17 mouse cellular contexts compared by ENCODE assay signal in genomic region chr5:103719851-103720250, GRCm38 (mm10). TPM values are rescaled to one million over a fixed set of nuclear protein-coding genes. Genes with fewer than 3 reads are reported as not detected.
DNase-seq lines count a peak whose midpoint lies in the region; ATAC-seq and TF ChIP-seq lines count a peak whose summit lies in the region.
"Had no signal": no experiment of that assay in that cellular context is flagged by ENCODE, and none has a peak within 500 bp of the region (broad histone marks: within the 10 kb centered on the region; RNA-seq: fewer than 3 reads in every experiment).

No protein-coding gene starts in this region.

- H3K9ac ChIP-seq in midbrain, embryonic 14.5 days (replicated peaks; ENCODE audit: low read length): no peak overlapping the region
- no peak overlapping the region for H3K9ac ChIP-seq in heart, embryonic 12.5 days
- H3K9ac ChIP-seq in hindbrain, postnatal 0 days (replicated peaks; ENCODE audit: low read length): no peak overlapping the region
- H3K9ac ChIP-seq: liver, embryonic 13.5 days; stomach, embryonic 15.5 days had no signal

- peak; percentile 36 for ATAC-seq in neutrophil, adult 5-6 weeks (ENCODE audit: extremely low read depth, insufficient number of reproducible peaks, low FRiP score, poor library complexity, severe bottlenecking)
- ATAC-seq in midbrain, embryonic 14.5 days (ENCODE audit: low FRiP score, low TSS enrichment): no peak
- no peak for ATAC-seq in heart, embryonic 12.5 days (ENCODE audit: insufficient number of reproducible peaks, low FRiP score)
- no peak for ATAC-seq in hindbrain, postnatal 0 days
- ATAC-seq: Patski had no signal

- no peak for TF ChIP-seq CTCF in spleen, adult 2 months (IDR thresholded peaks at IDR 0.05; ENCODE audit: extremely low read depth, insufficient read depth, insufficient read length, insufficient replicate concordance)
- no peak for TF ChIP-seq CTCF in bone marrow, adult 2 months (IDR thresholded peaks at IDR 0.05; ENCODE audit: control insufficient read depth, insufficient read depth, low read length)
- no peak for TF ChIP-seq CTCF in hindbrain, postnatal 0 days (IDR thresholded peaks at IDR 0.05; ENCODE audit: low read depth)

- 0 out of 2 replicates have a peak, but pooled peaks cover 2% of the 10 kb centered on the region for H3K36me3 ChIP-seq in spleen, adult 2 months (ENCODE audit: control insufficient read depth, insufficient read depth, low read length)
- H3K36me3 ChIP-seq in midbrain, embryonic 14.5 days (ENCODE audit: control insufficient read depth, insufficient read depth, low read length): no peaks in the 10 kb centered on the region
- H3K36me3 ChIP-seq in heart, embryonic 12.5 days: no peaks in the 10 kb centered on the region
- no peaks in the 10 kb centered on the region for H3K36me3 ChIP-seq in hindbrain, postnatal 0 days (ENCODE audit: insufficient read depth, low read length)
- H3K36me3 ChIP-seq: heart, embryonic 10.5 days; liver, embryonic 13.5 days; stomach, embryonic 15.5 days had no signal

- H3K4me2 ChIP-seq in midbrain, embryonic 14.5 days (ENCODE audit: low read length): no peak overlapping the region
- H3K4me2 ChIP-seq in heart, embryonic 12.5 days: no peak overlapping the region
- no peak overlapping the region for H3K4me2 ChIP-seq in hindbrain, postnatal 0 days (ENCODE audit: low read depth, low read length)
- H3K4me2 ChIP-seq: liver, embryonic 13.5 days; stomach, embryonic 15.5 days had no signal

- peak in 1 of 2 experiments; percentile 15 for DNase-seq in spleen, adult 2 months (ENCODE audit: low read depth in 1 of 2, low spot score in 2 of 2)
- no peak for DNase-seq in spleen, postnatal 4 days (ENCODE audit: low spot score in 2 of 2)
- no peak for DNase-seq in midbrain, embryonic 14.5 days
- DNase-seq in adrenal gland, postnatal 36 days: no peak
- no peak for DNase-seq in hindbrain, postnatal 0 days (ENCODE audit: low spot score)
- DNase-seq: cerebellum, adult 9-10 months; gastrocnemius, postnatal 14 days; heart, postnatal 36 days; kidney, adult 9 months; liver, embryonic 13.5 days had no signal

- H3K27ac ChIP-seq in spleen, adult 2 months (ENCODE audit: insufficient read depth, low read length): peak overlapping the region; percentile 30; the same call in 1 of the 2 replicates
- 0 out of 2 replicates have a peak overlapping the region, but pooled peaks have one; percentile 0 for H3K27ac ChIP-seq in bone marrow, adult 2 months (ENCODE audit: control insufficient read depth, insufficient read depth, low read depth, low read length, poor library complexity)
- no peak overlapping the region for H3K27ac ChIP-seq in midbrain, embryonic 14.5 days (replicated peaks; ENCODE audit: low read depth, low read length)
- no peak overlapping the region for H3K27ac ChIP-seq in heart, embryonic 12.5 days (ENCODE audit: poor library complexity, severe bottlenecking)
- no peak overlapping the region for H3K27ac ChIP-seq in hindbrain, postnatal 0 days
- H3K27ac ChIP-seq: heart, embryonic 10.5 days; liver, embryonic 13.5 days; stomach, embryonic 15.5 days had no signal

- peaks cover 10% of the 10 kb centered on the region for H3K4me1 ChIP-seq in spleen, adult 2 months (ENCODE audit: control insufficient read depth, insufficient read depth, insufficient read length)
- peaks cover 7% of the 10 kb centered on the region for H3K4me1 ChIP-seq in bone marrow, adult 2 months (ENCODE audit: control insufficient read depth, insufficient read depth, low read length)
- H3K4me1 ChIP-seq in midbrain, embryonic 14.5 days (ENCODE audit: control insufficient read depth, insufficient read depth, low read length): no peaks in the 10 kb centered on the region
- no peaks in the 10 kb centered on the region for H3K4me1 ChIP-seq in heart, embryonic 12.5 days (replicated peaks)
- H3K4me1 ChIP-seq in hindbrain, postnatal 0 days (ENCODE audit: insufficient read depth, low read length): no peaks in the 10 kb centered on the region
- H3K4me1 ChIP-seq: stomach, embryonic 15.5 days had no signal

- no peaks in the 10 kb centered on the region for H3K27me3 ChIP-seq in spleen, adult 2 months (ENCODE audit: control insufficient read depth, insufficient read depth, low read length)
- no peaks in the 10 kb centered on the region for H3K27me3 ChIP-seq in midbrain, embryonic 14.5 days (ENCODE audit: control insufficient read depth, insufficient read depth, low read length)
- no peaks in the 10 kb centered on the region; the same call in 1 of the 2 replicates for H3K27me3 ChIP-seq in heart, embryonic 12.5 days (replicated peaks)
- H3K27me3 ChIP-seq in hindbrain, postnatal 0 days (ENCODE audit: insufficient read depth, low read length): 0 out of 2 replicates have a peak, but pooled peaks cover 4% of the 10 kb centered on the region
- H3K27me3 ChIP-seq: Patski; stomach, embryonic 15.5 days had no signal

- 15% methylated on average over 3 of the region's 3 CpGs for WGBS in spleen, adult 2 months
- 17% methylated on average over 3 of the region's 3 CpGs for WGBS in bone marrow, adult 2 months
- WGBS in midbrain, embryonic 14.5 days: 59% methylated on average over 3 of the region's 3 CpGs
- WGBS in heart, embryonic 12.5 days: 41% methylated on average over 3 of the region's 3 CpGs
- WGBS in hindbrain, postnatal 0 days: 66% methylated on average over 3 of the region's 3 CpGs

- no peak overlapping the region for H3K4me3 ChIP-seq in spleen, adult 2 months (ENCODE audit: extremely low read depth, insufficient read depth, insufficient read length)
- no peak overlapping the region for H3K4me3 ChIP-seq in bone marrow, adult 2 months (replicated peaks; ENCODE audit: control insufficient read depth, low read depth, low read length)
- H3K4me3 ChIP-seq in midbrain, embryonic 14.5 days (replicated peaks; ENCODE audit: low read depth, low read length): no peak overlapping the region
- H3K4me3 ChIP-seq in heart, embryonic 12.5 days: no peak overlapping the region
- H3K4me3 ChIP-seq in hindbrain, postnatal 0 days (ENCODE audit: low read length): no peak overlapping the region
- H3K4me3 ChIP-seq: erythroblast, embryonic 14.5 days; heart, embryonic 10.5 days; liver, embryonic 13.5 days; stomach, embryonic 15.5 days had no signal

- no peak for TF ChIP-seq POLR2A in spleen, adult 2 months (IDR thresholded peaks at IDR 0.05; ENCODE audit: low read depth, low read length)
- no peak for TF ChIP-seq POLR2A in bone marrow, adult 2 months (IDR thresholded peaks at IDR 0.05; ENCODE audit: borderline replicate concordance, control insufficient read depth, low read depth, low read length)

- no peaks in the 10 kb centered on the region for H3K9me3 ChIP-seq in midbrain, embryonic 14.5 days (ENCODE audit: control insufficient read depth, low read length)
- H3K9me3 ChIP-seq in heart, embryonic 12.5 days (replicated peaks): no peaks in the 10 kb centered on the region
- H3K9me3 ChIP-seq in hindbrain, postnatal 0 days (ENCODE audit: low read length): no peaks in the 10 kb centered on the region
- H3K9me3 ChIP-seq: heart, embryonic 10.5 days; liver, embryonic 13.5 days; stomach, embryonic 15.5 days had no signal

RNA-seq across cellular contexts. Expression of gene Aff1, which starts 27.7 kb away (rescaled TPM):
- polyA plus RNA-seq in spleen, adult 2 months (2012; rRNA removed): 15.2 and 16.2 TPM in 2 replicates
- polyA plus RNA-seq in bone marrow, adult 2 months (2011; ENCODE audit: insufficient read depth, insufficient read length, low replicate concordance, missing spikeins): 25.1 and 41.4 TPM in 2 replicates
- total RNA-seq in neutrophil, adult 5-6 weeks (2017): 76.4 and 76.9 TPM in 2 replicates
- 1.5 and 2.6 TPM in 2 replicates for polyA plus RNA-seq in midbrain, embryonic 14.5 days (2014; fragmentation: Nextera tagmentation; extraction: Ambion mirVana)
- 10 to 100 TPM; 40.8 to 44.1 TPM for total RNA-seq in adrenal gland, postnatal 36 days (2021)
- 11.4 and 13.4 TPM in 2 replicates for polyA plus RNA-seq in heart, embryonic 12.5 days (2016; fragmentation: Nextera tagmentation; extraction: Ambion mirVana)
- total RNA-seq in hindbrain, postnatal 0 days (2014; rRNA removed): 4.0 and 4.1 TPM in 2 replicates
- polyA plus RNA-seq in hindbrain, postnatal 0 days (2015; fragmentation: Nextera tagmentation; extraction: Ambion mirVana): 1.3 and 2.6 TPM in 2 replicates

Comparison
In these comparisons a context has a peak if more than half of its experiments do, and no peak if none do; other contexts are left out.
1. H3K27ac ChIP-seq: peak in spleen, adult 2 months (single experiment) and bone marrow, adult 2 months (single experiment); none in midbrain, embryonic 14.5 days (single experiment), heart, embryonic 12.5 days (single experiment) and hindbrain, postnatal 0 days (single experiment).